Mouse (Mus musculus): Measurements from ENCODE around the gene Klhl8.

DNA sequence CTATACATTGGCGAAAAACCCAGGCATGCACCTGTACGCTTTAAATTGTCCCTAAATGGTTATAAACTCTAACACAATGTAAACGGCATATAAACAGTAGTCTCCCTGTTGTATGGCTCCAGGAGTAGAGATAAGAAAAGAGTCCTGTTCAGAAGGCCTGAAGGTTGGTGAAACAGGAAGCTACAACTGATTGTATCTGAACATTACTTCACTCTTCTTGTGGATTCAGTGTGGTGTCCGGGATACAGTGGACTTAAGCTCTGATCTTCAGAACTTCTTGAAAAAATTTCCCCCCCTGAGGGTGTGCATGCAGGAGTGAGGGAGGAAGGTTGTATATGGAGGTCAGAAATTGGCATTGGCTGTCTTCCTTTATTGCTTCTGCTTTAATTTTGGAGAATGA lies 8.4 kb upstream of the Klhl8 start:
- TF ChIP-seq CTCF (IDR thresholded peaks at IDR 0.05; ENCODE audit: borderline replicate concordance, control insufficient read depth, extremely low read depth, insufficient read depth, low read length, poor library complexity) (no peak), POLR2A (IDR thresholded peaks at IDR 0.05; ENCODE audit: control insufficient read depth, extremely low read depth, insufficient read depth, low read length, poor library complexity) (no peak)
